Mouse (Mus musculus) kidney, adult 2 months (tissue): ENCODE measurements around the gene Bcl10. TPM values are rescaled to one million over a fixed set of nuclear protein-coding genes. Genes with fewer than 3 reads are reported as not detected.
"Not testable (repeated sequence)": the region's sequence is repeated elsewhere in the genome, so short reads cannot be mapped to it uniquely, and the experiment has no call there.

Experiments
- DNase-seq: peaks from one replicate; pipeline ENCODE4 v3.0.0; 2021
- H3K27ac ChIP-seq: fragments of 200-500 bp; 2 replicates; pipeline ENCODE4 v1.5.1; 2012; ENCODE audit warnings: low read depth, low read length, control low read depth, inconsistent platforms; ENCODE audit not compliant: insufficient read depth
- H3K27me3 ChIP-seq: fragments of 200-500 bp; replicated peaks from 2 replicates; pipeline ENCODE4 v1.6.1; 2012; ENCODE audit warnings: mild to moderate bottlenecking, moderate library complexity, low read length, inconsistent platforms; ENCODE audit not compliant: control insufficient read depth, insufficient read depth
- H3K36me3 ChIP-seq: fragments of 200-500 bp; 2 replicates; pipeline ENCODE4 v1.6.1; 2012; ENCODE audit warnings: mild to moderate bottlenecking, moderate library complexity, low read length, inconsistent platforms; ENCODE audit not compliant: control insufficient read depth, insufficient read depth
- H3K4me1 ChIP-seq: fragments of 200-500 bp; 2 replicates; pipeline ENCODE4 v1.6.1; 2011; ENCODE audit warnings: low read length; ENCODE audit not compliant: control insufficient read depth, insufficient read depth
- H3K4me3 ChIP-seq: fragments of 200-500 bp; 2 replicates; pipeline ENCODE4 v1.5.1; 2011; ENCODE audit warnings: mild to moderate bottlenecking, low read depth, low read length, control low read depth; ENCODE audit not compliant: insufficient read depth
- CTCF ChIP-seq: fragments of 200-500 bp; conservative IDR thresholded peaks from 2 replicates; pipeline ENCODE4 v1.5.1; 2011; ENCODE audit warnings: low read depth, mild to moderate bottlenecking, control low read depth, low read length, moderate library complexity, mixed read lengths; ENCODE audit not compliant: insufficient read depth, insufficient read length
- POLR2A ChIP-seq: fragments of 200-500 bp; IDR thresholded peaks from one replicate; pipeline ENCODE4 v1.6.1; 2011; ENCODE audit warnings: low read depth, low read length, control low read depth
- WGBS: fragments of 180-500 bp; shearing (Covaris S2); methylation state at CpG from one replicate; pipeline ENCODE4 v1.1.7; 2018; 5-methylcytosine and 5-hydroxymethylcytosine counted together
- polyA plus RNA-seq: library from polyadenylated mRNA; depleted of rRNA; stranded (reverse); fragments of >200 nt; gene quantifications from 2 replicates; pipeline ENCODE4 v1.2.3, GENCODE M21; 2012

The Bcl10 gene
- polyA plus RNA-seq, 1 experiment, result 13.7 TPM

- Histone ChIP-seq H3K27ac (no peak overlapping the region), H3K4me3 (no peak overlapping the region), H3K4me1 (peaks cover 7% of the 10 kb centered on the region), H3K36me3 (no peaks in the 10 kb centered on the region), H3K27me3 (no peaks in the 10 kb centered on the region)
- no peak for DNase-seq
- TF ChIP-seq POLR2A, result no peak
- no peak for TF ChIP-seq CTCF
- WGBS, result 66% methylated on average over 11 of the region's 11 CpGs
Observed at GRCm38 (mm10) chr3:145897749-145898148, 24.9 kb upstream of the Bcl10 start.

- 41% methylated on average over 8 of the region's 8 CpGs for WGBS
- H3K27me3 ChIP-seq, result no peaks in the 10 kb centered on the region
Observed at GRCm38 (mm10) chr3:145899832-145900231, 22.8 kb upstream of the Bcl10 start.

GRCm38 (mm10) chr3:145903530-145903929, 19.1 kb upstream of the Bcl10 start:
- 95% methylated on average over 8 of the region's 8 CpGs for WGBS
- no peak for TF ChIP-seq POLR2A
- TF ChIP-seq CTCF, result no peak

More at GRCm38 (mm10) chr3:145899832-145900231, 22.8 kb upstream of the Bcl10 start:
- DNase-seq, result no peak
- H3K4me1 ChIP-seq, result peaks cover 7% of the 10 kb centered on the region
- H3K4me3 ChIP-seq, result no peak overlapping the region
- TF ChIP-seq POLR2A (no peak), CTCF (no peak)
- no peaks in the 10 kb centered on the region for H3K36me3 ChIP-seq
- peak overlapping the region; percentile 27; the same call in 1 of the 2 replicates for H3K27ac ChIP-seq

GRCm38 (mm10) chr3:145904850-145905776, 17.5 kb upstream of the Bcl10 start:
- WGBS, result 51% methylated on average over 22 of the region's 22 CpGs
- Histone ChIP-seq H3K4me3 (no peak overlapping the region), H3K4me1 (peaks cover 3% of the 10 kb centered on the region; the same call in 1 of the 2 replicates), H3K36me3 (no peaks in the 10 kb centered on the region), H3K27ac (no peak overlapping the region), H3K27me3 (no peaks in the 10 kb centered on the region)
- TF ChIP-seq CTCF (peak; percentile 70), POLR2A (no peak)
- peak; percentile 67 for DNase-seq

More at GRCm38 (mm10) chr3:145903530-145903929, 19.1 kb upstream of the Bcl10 start:
- peaks cover 10% of the 10 kb centered on the region for H3K4me1 ChIP-seq
- no peaks in the 10 kb centered on the region for H3K36me3 ChIP-seq
- no peak overlapping the region for H3K4me3 ChIP-seq
- no peaks in the 10 kb centered on the region for H3K27me3 ChIP-seq
- no peak for DNase-seq
- no peak overlapping the region for H3K27ac ChIP-seq

- Histone ChIP-seq H3K4me3 (no peak overlapping the region), H3K27ac (no peak overlapping the region), H3K27me3 (no peaks in the 10 kb centered on the region), H3K4me1 (peaks cover 3% of the 10 kb centered on the region; the same call in 1 of the 2 replicates), H3K36me3 (no peaks in the 10 kb centered on the region)
- 76% methylated on average over 9 of the region's 9 CpGs for WGBS
- DNase-seq, result peak; percentile 33
- TF ChIP-seq CTCF, result no peak
- TF ChIP-seq POLR2A, result no peak
Observed at GRCm38 (mm10) chr3:145906582-145906981, 16.0 kb upstream of the Bcl10 start.

- H3K36me3 ChIP-seq, result no peaks in the 10 kb centered on the region
- no peak for DNase-seq
- H3K4me1 ChIP-seq, result peaks cover 4% of the 10 kb centered on the region
- 89% methylated on average over 7 of the region's 7 CpGs for WGBS
- no peaks in the 10 kb centered on the region for H3K27me3 ChIP-seq
- no peak for TF ChIP-seq CTCF
- no peak for TF ChIP-seq POLR2A
- H3K27ac ChIP-seq, result no peak overlapping the region
- no peak overlapping the region for H3K4me3 ChIP-seq
Observed at GRCm38 (mm10) chr3:145912512-145912911, 10.1 kb upstream of the Bcl10 start.

GRCm38 (mm10) chr3:145913263-145913662, 9.3 kb upstream of the Bcl10 start:
- Histone ChIP-seq H3K27me3 (no peaks in the 10 kb centered on the region), H3K4me1 (peaks cover 4% of the 10 kb centered on the region), H3K27ac (no peak overlapping the region), H3K4me3 (no peak overlapping the region), H3K36me3 (no peaks in the 10 kb centered on the region)
- TF ChIP-seq CTCF, result no peak
- TF ChIP-seq POLR2A, result no peak
- 60% methylated on average over 6 of the region's 6 CpGs for whole genome bisulfite sequencing
- no peak for DNase-seq

GRCm38 (mm10) chr3:145913942-145914341, 8.7 kb upstream of the Bcl10 start:
- H3K36me3 ChIP-seq, H3K27me3 ChIP-seq, H3K4me3 ChIP-seq, H3K27ac ChIP-seq, DNase-seq, H3K4me1 ChIP-seq: not testable (repeated sequence)
- 79% methylated on average over 7 of the region's 7 CpGs for WGBS
